Mouse (Mus musculus): ENCODE data around the gene Crim1.

- TF ChIP-seq TCF12 (IDR thresholded peaks at IDR 0.05; ENCODE audit: insufficient read depth, poor library complexity, severe bottlenecking) (no peak), POLR2A (IDR thresholded peaks at IDR 0.05; ENCODE audit: insufficient read length, low read depth) (no peak), MAX (IDR thresholded peaks at IDR 0.05; ENCODE audit: low read depth) (no peak)
Measured at GRCm38 (mm10) chr17:78200561-78201220, 643 bp downstream of the Crim1 start.
